Mouse (Mus musculus): ENCODE measurements at regions not wholly inside any gene's neighbourhood (a gene's known extent, or its start where the extent isn't known, plus 50 kb on each side); places are given as distances from the start of the nearest gene placed in this dataset.
A peak's percentile ranks its signal among the peaks of the same experiment; 100 is the strongest.

GRCm38 (mm10) chr17:89802148-89802547 is 108.1 kb downstream of the Gm10184 start:
- DNase-seq (ENCODE audit: low read depth) = no peak

GRCm38 (mm10) chr17:89777570-89777969 is 132.7 kb downstream of the Gm10184 start:
- DNase-seq (ENCODE audit: low read depth) = no peak

GRCm38 (mm10) chr17:89766229-89766875 is 143.9 kb downstream of the Gm10184 start:
- no peak for DNase-seq (ENCODE audit: low read depth)

- no peak for DNase-seq (ENCODE audit: low read depth)
Measured at GRCm38 (mm10) chr17:89737418-89737817, 172.8 kb downstream of the Gm10184 start.

- DNase-seq (ENCODE audit: low read depth) = no peak
Measured at GRCm38 (mm10) chr17:89725534-89725933, 184.7 kb downstream of the Gm10184 start.

GRCm38 (mm10) chr17:89681798-89682197 is 228.5 kb downstream of the Gm10184 start:
- no peak for DNase-seq (ENCODE audit: low read depth)

- DNase-seq (ENCODE audit: low read depth) = no peak
Measured at GRCm38 (mm10) chr17:89658326-89658725, 251.9 kb downstream of the Gm10184 start.

- no peak for DNase-seq (ENCODE audit: low read depth)
Measured at GRCm38 (mm10) chr17:89656211-89656610, 254.0 kb downstream of the Gm10184 start.

- DNase-seq (ENCODE audit: low read depth) = peak; percentile 71
Measured at GRCm38 (mm10) chr17:89654089-89654813, 256.0 kb downstream of the Gm10184 start.

GRCm38 (mm10) chr17:89646000-89646399 is 264.2 kb downstream of the Gm10184 start:
- no peak for DNase-seq (ENCODE audit: low read depth)

All from NIH3T3 (cell line).